Mouse (Mus musculus) cortical plate, adult 2 months (tissue): ENCODE measurements around the gene Lgi1.

Experiments
- CTCF ChIP-seq: fragments of 200-500 bp; IDR thresholded peaks from 2 replicates; pipeline ENCODE4 v1.5.1; 2011; ENCODE audit warnings: mild to moderate bottlenecking, control low read depth, low read length; ENCODE audit not compliant: insufficient read depth; ENCODE audit errors: extremely low read depth
- POLR2A ChIP-seq: fragments of 200-500 bp; IDR thresholded peaks from 2 replicates; pipeline ENCODE4 v1.6.1; 2011; ENCODE audit warnings: mild to moderate bottlenecking, low read length, control low read depth; ENCODE audit not compliant: insufficient read depth; ENCODE audit errors: extremely low read depth

DNA sequence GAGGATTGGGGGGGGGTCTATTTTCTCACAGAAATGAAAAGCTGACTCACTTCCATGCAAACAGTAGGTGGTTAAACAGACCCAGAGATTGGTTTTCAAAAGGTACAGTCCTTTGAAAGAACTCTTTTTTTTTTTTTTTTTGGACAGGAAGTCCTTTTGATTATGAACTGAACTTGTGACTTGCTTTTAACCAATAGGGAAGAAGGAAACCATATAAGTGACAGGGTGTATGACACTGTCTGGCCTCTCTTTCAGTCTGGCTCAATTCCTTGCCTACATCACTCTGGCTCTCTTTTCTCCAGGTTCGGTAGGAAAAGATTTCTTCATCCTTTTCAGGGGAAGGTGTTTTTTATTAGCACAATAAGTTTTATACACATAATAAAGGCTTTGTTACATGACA lies 95.0 kb downstream of the Lgi1 start:
- no peak for TF ChIP-seq CTCF
- TF ChIP-seq POLR2A: no peak
